Mouse (Mus musculus) midbrain, embryonic 13.5 days (tissue): ENCODE results near the gene Hnrnpll. TPM values are rescaled to one million over a fixed set of nuclear protein-coding genes. Genes with fewer than 3 reads are reported as not detected.

Source experiments
- ATAC-seq: fragments of 200-750 bp; cut with Nextera tagmentation; 2 replicates; pipeline ENCODE4 v1.8.0; 2017; ENCODE audit warnings: mild to moderate bottlenecking, moderate TSS enrichment, moderate library complexity
- H3K27ac ChIP-seq: fragments of 300-500 bp; sonication (generic); 2 replicates; pipeline ENCODE4 v1.5.1; 2015; ENCODE audit warnings: inconsistent platforms, mild to moderate bottlenecking, moderate library complexity
- H3K27me3 ChIP-seq: fragments of 300-500 bp; sonication (generic); 2 replicates; pipeline ENCODE4 v1.6.1; 2015; ENCODE audit warnings: mild to moderate bottlenecking, inconsistent platforms
- H3K36me3 ChIP-seq: fragments of 300-500 bp; sonication (generic); 2 replicates; pipeline ENCODE4 v1.6.1; 2015; ENCODE audit warnings: mild to moderate bottlenecking, inconsistent platforms
- H3K4me1 ChIP-seq: fragments of 300-500 bp; sonication (generic); replicated peaks from 2 replicates; pipeline ENCODE4 v1.6.1; 2015; ENCODE audit warnings: inconsistent platforms
- H3K4me2 ChIP-seq: fragments of 300-500 bp; sonication (generic); replicated peaks from 2 replicates; pipeline ENCODE4 v1.6.1; 2015; ENCODE audit warnings: moderate library complexity, mild to moderate bottlenecking, inconsistent platforms
- H3K4me3 ChIP-seq: fragments of 300-500 bp; sonication (generic); replicated peaks from 2 replicates; pipeline ENCODE4 v1.5.1; 2015; ENCODE audit warnings: mild to moderate bottlenecking, inconsistent platforms
- H3K9ac ChIP-seq: fragments of 300-500 bp; sonication (generic); replicated peaks from 2 replicates; pipeline ENCODE4 v1.6.1; 2015; ENCODE audit warnings: mild to moderate bottlenecking, inconsistent platforms
- H3K9me3 ChIP-seq: fragments of 300-500 bp; sonication (generic); 2 replicates; pipeline ENCODE4 v1.6.1; 2016; ENCODE audit warnings: mild to moderate bottlenecking, inconsistent platforms
- WGBS: fragments of 180-500 bp; shearing (Covaris S2); methylation state at CpG from one replicate; pipeline ENCODE4 v1.1.7; 2015; 5-methylcytosine and 5-hydroxymethylcytosine counted together
- polyA plus RNA-seq: library from polyadenylated mRNA; unstranded; fragments of >200 nt; fragmentation: Nextera tagmentation; extraction: Ambion mirVana; gene quantifications from 2 replicates; pipeline ENCODE4 v1.2.1, GENCODE M21; 2015

Gene Hnrnpll
- polyA plus RNA-seq, 1 experiment from 2014 or later: 76.7 TPM

DNA sequence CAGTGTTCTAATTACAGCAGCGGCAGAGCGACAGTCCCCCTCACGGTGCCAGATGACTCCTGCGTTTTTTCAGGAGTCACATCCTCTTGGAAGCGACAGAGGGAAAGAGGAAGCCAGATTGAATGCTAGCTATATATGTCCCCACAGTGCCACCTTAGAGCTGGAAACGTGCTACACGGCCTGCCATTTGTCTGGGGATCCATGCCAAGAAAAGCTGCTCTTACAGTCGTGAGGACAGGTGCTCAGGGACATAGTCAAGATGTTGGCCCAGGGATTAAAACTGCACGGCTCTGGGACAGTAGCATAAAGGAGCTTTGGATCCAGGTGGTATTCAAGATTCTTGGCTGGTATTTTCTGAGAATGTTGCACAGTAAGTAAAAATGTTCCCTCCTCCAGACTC lies 22.3 kb upstream of the Hnrnpll start:
- no peak for ATAC-seq
- Histone ChIP-seq H3K36me3 (no peaks in the 10 kb centered on the region), H3K27me3 (no peaks in the 10 kb centered on the region), H3K4me2 (no peak overlapping the region), H3K4me3 (no peak overlapping the region), H3K4me1 (no peaks in the 10 kb centered on the region), H3K9me3 (no peaks in the 10 kb centered on the region), H3K27ac (no peak overlapping the region), H3K9ac (no peak overlapping the region)
- WGBS: 79% methylated on average over 9 of the region's 9 CpGs

DNA sequence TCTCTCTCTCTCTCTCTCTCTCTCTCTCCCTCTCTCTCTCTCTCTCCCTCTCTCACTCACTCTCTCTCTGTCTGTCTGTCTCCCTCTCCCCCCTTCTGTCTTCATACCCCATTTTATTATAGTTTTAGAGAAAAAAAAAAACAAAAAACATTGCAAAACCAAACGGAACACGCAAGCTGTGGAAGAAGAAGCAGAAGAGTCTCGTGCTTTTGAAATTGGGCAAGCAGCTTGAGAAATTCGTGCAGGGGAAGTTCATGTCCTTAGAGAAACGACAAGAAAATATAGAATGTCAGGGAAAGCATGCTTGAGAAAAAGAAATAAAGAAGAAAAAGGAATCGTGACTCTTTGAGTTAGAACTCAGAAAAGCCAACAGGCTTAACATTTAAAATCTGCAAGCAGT lies 21.1 kb upstream of the Hnrnpll start:
- no peaks in the 10 kb centered on the region for H3K9me3 ChIP-seq
- H3K9ac ChIP-seq: no peak overlapping the region
- no peaks in the 10 kb centered on the region for H3K4me1 ChIP-seq
- WGBS: 74% methylated on average over 6 of the region's 6 CpGs
- no peaks in the 10 kb centered on the region for H3K36me3 ChIP-seq
- H3K27ac ChIP-seq: no peak overlapping the region
- H3K4me3 ChIP-seq: no peak overlapping the region
- ATAC-seq: no peak
- H3K4me2 ChIP-seq: no peak overlapping the region
- H3K27me3 ChIP-seq: no peaks in the 10 kb centered on the region

DNA sequence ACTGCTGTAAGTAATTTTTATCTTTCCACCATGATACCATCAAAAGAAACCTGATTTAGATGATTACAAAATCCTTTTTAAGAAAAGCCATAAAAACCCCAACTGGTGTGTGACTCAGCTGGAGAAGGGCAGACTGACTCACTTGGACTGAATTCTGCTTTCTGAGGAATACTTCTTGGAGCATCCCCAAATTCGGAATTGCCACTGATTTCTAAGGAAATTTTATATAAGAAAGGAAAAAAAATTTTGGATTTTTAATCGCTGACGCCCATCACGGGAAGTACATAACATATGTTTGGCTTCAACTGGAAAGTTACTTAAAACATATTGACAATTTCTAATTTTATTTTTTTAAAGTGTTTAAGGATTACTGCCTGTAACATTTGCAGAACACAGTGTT lies 16.6 kb upstream of the Hnrnpll start:
- Histone ChIP-seq H3K9ac (no peak overlapping the region), H3K36me3 (no peaks in the 10 kb centered on the region), H3K9me3 (no peaks in the 10 kb centered on the region), H3K4me1 (no peaks in the 10 kb centered on the region), H3K4me3 (no peak overlapping the region), H3K4me2 (no peak overlapping the region), H3K27ac (no peak overlapping the region), H3K27me3 (no peaks in the 10 kb centered on the region)
- WGBS: 90% methylated on average over 4 of the region's 4 CpGs
- no peak for ATAC-seq

DNA sequence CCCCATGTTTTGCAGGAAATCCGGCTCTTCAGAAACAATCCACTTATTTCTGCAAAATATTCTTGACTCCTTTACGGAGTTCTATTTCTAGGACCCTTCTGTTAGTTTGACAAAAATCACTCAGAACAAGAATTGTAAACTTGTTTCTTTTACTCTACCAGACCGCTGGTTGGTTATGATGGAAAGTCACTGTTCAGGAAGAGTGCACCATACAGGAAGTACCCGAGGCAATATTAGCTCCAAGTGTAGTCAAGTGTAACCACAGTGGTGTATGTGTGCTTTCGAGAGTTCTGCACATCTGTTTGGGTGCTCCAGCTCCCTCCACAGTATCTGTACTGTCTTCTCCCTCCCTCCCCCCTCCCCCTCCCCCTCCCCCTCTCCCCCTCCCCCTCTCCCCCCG lies 5.1 kb upstream of the Hnrnpll start:
- Histone ChIP-seq H3K27me3 (no peaks in the 10 kb centered on the region), H3K27ac (no peak overlapping the region), H3K9ac (no peak overlapping the region), H3K4me2 (no peak overlapping the region), H3K4me1 (peaks cover 9% of the 10 kb centered on the region), H3K36me3 (no peaks in the 10 kb centered on the region), H3K9me3 (no peaks in the 10 kb centered on the region), H3K4me3 (no peak overlapping the region)
- WGBS: 88% methylated on average over 5 of the region's 6 CpGs
- ATAC-seq: no peak

DNA sequence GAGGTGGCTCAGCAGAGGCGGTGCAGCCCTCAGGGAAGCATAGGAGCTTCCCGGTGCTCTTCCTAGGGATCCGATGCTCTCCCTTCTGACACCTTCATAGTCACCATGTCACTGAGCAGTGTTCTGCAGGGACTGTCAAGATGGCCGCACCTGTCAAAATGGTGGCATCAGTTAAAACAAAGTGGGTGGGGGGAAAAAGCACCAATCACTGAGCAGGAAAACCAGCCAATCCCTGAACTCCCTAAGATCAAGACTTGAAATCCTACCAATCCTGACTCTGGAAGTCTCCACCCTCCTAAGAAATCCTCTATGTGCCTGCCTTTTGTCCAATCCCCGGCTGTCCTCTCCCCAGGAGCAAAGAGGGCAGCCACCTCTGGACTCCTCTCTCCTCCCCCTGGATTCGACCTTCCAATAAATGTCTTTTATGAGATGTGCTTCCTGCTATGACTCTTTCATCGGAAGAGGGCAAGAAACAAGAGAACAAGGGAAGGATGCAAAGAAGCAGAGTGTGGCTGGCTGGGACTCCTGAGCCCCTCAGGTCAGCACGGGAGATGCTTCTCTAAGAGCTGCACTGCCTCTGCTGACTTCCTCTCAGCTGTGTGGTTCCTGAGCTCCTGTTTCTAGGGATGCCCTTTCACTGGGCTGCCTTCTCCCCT lies 1.8 kb upstream of the Hnrnpll start:
- no peak overlapping the region for H3K4me2 ChIP-seq
- H3K27ac ChIP-seq: no peak overlapping the region
- H3K4me3 ChIP-seq: no peak overlapping the region
- H3K4me1 ChIP-seq: peaks cover 26% of the 10 kb centered on the region
- H3K9ac ChIP-seq: no peak overlapping the region
- H3K27me3 ChIP-seq: no peaks in the 10 kb centered on the region
- no peak for ATAC-seq
- WGBS: 70% methylated on average over 8 of the region's 8 CpGs
- H3K36me3 ChIP-seq: no peaks in the 10 kb centered on the region
- no peaks in the 10 kb centered on the region for H3K9me3 ChIP-seq

DNA sequence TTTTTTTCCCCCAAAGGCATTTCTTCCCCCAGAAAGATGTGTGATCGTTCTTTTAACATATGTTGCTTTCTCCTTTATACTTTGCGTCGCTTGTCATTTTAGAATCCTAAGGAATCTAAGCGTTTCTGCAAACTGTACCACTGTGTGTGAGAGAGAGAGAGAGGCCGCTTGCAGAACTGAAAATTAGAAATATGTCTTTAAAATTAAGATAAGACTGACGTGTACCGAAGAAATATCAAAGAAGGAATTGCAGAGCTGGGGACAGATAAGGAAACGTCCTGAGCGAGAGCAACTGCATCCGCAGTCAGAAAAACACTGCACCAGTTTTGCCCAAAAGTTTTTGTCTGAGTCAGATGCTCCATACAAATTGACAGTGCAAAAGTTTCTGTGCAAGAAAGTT lies 1.3 kb upstream of the Hnrnpll start:
- H3K9ac ChIP-seq: 0 out of 2 replicates have a peak overlapping the region, but pooled peaks have one; percentile 75
- peak overlapping the region; percentile 72 for H3K4me2 ChIP-seq
- H3K9me3 ChIP-seq: no peaks in the 10 kb centered on the region
- no peak overlapping the region for H3K27ac ChIP-seq
- H3K4me1 ChIP-seq: peaks cover 29% of the 10 kb centered on the region
- WGBS: 89% methylated on average over 10 of the region's 10 CpGs
- H3K36me3 ChIP-seq: no peaks in the 10 kb centered on the region
- H3K27me3 ChIP-seq: no peaks in the 10 kb centered on the region
- ATAC-seq: no peak
- H3K4me3 ChIP-seq: no peak overlapping the region

DNA sequence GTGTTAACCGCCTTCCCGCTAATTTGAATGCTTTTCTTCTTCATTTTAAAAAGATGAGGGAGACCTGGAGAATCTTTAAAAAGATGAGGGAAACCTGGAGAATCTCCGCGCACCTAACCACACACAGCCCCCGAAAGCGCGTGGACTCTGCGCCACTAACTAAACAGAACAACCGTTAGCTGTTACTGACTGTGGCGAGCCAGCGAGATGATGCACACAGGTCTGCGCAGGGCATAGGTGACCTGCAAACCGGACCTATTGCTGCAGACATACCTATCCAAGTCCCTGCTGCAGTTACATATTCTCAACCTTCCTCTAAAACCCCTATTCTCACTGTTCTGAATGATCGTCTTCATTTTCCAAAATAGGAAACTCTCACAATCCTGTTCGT lies 481 bp upstream of the Hnrnpll start:
- WGBS: 3% methylated on average over 15 of the region's 15 CpGs
- Histone ChIP-seq H3K27me3 (no peaks in the 10 kb centered on the region), H3K27ac (peak overlapping the region; percentile 98), H3K4me3 (peak overlapping the region; percentile 95), H3K4me1 (peaks cover 37% of the 10 kb centered on the region), H3K4me2 (peak overlapping the region; percentile 72), H3K36me3 (no peaks in the 10 kb centered on the region), H3K9me3 (no peaks in the 10 kb centered on the region), H3K9ac (peak overlapping the region; percentile 75)
- ATAC-seq: peak; percentile 66

DNA sequence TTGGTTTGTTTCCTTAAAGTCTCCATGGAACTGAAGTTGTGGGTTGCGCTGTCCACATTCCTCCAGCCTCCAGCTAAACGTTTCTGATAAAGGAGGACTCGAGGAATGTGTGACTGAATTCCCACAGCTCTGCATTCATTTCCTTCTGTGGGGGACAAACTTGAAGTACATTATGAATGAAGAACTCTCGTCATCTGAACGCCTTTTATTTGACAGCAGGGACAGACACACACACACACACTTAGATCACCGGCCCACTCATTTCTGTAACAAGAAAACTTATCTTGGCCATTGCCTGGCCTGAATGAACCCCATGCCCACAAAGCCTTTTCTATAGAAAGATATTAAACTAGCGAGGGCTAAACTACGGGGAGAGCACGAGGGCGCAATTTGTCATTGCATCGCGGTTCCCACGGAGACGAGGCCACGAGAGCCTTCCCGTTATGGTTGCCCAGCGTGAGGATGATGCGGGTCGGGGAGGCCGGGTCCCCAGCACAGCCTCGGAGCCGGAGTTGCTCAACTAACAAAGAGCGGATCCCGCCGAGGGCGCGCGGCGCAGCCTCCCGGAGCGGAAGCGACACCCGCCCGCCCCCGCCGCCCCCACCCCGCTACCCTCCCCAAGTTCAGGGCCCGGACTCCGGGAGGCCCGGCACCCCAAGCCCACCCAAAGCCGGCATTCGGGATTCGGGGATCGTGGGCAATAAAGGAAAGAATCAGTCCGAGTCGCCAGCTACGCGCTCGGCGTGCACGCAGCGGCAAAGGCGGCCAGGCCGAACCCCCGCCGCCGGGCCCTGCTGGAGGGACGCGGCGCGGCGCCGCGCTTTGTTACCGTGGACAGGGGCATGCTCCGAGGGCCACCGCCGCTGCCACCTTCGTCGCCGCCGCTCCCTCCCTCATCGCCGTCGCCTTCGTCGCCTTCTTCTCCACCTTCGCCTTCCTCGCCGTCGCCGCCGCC lies 1.0 kb downstream of the Hnrnpll start:
- Histone ChIP-seq H3K27ac (peak overlapping the region; percentile 98), H3K27me3 (no peaks in the 10 kb centered on the region), H3K4me3 (peak overlapping the region; percentile 95), H3K9me3 (no peaks in the 10 kb centered on the region), H3K4me2 (peak overlapping the region; percentile 72), H3K36me3 (no peaks in the 10 kb centered on the region), H3K9ac (peak overlapping the region; percentile 99), H3K4me1 (peaks cover 43% of the 10 kb centered on the region)
- ATAC-seq: peak; percentile 19
- under 1% methylated on average over 64 of the region's 83 CpGs for WGBS

DNA sequence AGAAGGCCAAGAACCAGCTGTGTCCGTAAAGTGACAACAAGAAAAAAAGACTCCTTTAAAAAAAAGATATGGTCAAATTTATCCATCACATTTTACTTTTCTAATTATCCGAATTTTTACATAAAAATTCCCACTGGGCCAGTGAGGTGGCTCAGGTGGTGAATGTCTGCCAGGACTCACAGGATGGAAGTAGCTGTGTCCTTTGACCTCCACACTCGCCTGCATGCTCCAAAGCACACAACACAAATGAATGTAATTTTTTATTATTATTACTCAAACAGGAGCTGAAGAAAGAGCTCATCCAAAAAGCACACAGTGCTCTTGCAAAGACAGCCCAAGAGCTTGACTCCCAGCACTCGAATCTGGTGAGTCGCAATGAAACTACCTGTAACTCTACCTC lies 2.0 kb downstream of the Hnrnpll start:
- H3K4me3 ChIP-seq: peak overlapping the region; percentile 95
- H3K36me3 ChIP-seq: no peaks in the 10 kb centered on the region
- peaks cover 43% of the 10 kb centered on the region for H3K4me1 ChIP-seq
- H3K9ac ChIP-seq: peak overlapping the region; percentile 99
- no peak for ATAC-seq
- peak overlapping the region; percentile 72 for H3K4me2 ChIP-seq
- H3K27ac ChIP-seq: no peak overlapping the region
- 15% methylated on average over 5 of the region's 5 CpGs for WGBS
- H3K9me3 ChIP-seq: no peaks in the 10 kb centered on the region
- no peaks in the 10 kb centered on the region for H3K27me3 ChIP-seq

DNA sequence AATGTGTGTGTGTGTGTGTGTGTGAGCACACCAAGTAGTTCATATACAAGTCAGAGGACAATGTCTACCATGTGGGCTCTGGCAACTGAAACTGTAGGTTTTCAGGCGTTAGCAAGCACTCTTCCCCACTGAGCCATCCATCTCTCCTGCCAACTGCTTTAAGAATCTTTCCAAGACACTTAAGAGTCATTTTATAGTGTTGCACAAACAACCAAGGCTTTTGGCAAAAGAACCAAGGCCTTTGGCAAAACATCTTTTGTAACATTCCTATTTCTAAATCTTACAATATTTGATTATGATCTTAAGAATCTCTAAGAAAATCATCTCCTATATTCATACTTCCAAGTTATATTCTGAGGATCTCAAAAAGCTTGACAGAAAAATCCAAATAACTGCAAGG lies 2.4 kb downstream of the Hnrnpll start:
- H3K4me3 ChIP-seq: peak overlapping the region; percentile 95
- no peaks in the 10 kb centered on the region for H3K36me3 ChIP-seq
- H3K27me3 ChIP-seq: no peaks in the 10 kb centered on the region
- peaks cover 43% of the 10 kb centered on the region for H3K4me1 ChIP-seq
- H3K9ac ChIP-seq: peak overlapping the region; percentile 99
- no peak overlapping the region for H3K27ac ChIP-seq
- H3K9me3 ChIP-seq: no peaks in the 10 kb centered on the region
- 6% methylated on average over 1 of the region's 1 CpGs for WGBS
- ATAC-seq: no peak
- H3K4me2 ChIP-seq: peak overlapping the region; percentile 72

DNA sequence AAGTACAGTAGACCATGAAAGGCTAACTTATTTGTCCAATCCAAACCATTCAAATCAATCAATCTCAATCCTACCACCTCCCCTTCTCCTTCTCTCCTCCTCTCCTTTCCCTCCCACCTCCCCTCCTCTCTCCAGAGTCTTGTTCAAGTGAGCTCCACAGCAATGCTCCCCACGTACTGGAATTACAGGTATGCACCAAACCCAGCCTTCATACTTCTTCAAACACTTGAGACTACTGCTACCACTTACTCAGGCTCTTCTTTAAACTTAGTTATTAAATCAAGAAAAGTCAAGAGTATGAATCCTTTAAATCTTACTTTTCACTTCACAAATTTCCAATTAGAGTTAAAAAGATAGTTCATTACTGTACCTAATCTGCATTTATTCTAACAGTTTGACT lies 3.6 kb downstream of the Hnrnpll start:
- WGBS: 73% methylated on average over 1 of the region's 1 CpGs
- H3K4me2 ChIP-seq: peak overlapping the region; percentile 29
- H3K36me3 ChIP-seq: 0 out of 2 replicates have a peak, but pooled peaks cover 3% of the 10 kb centered on the region
- peaks cover 45% of the 10 kb centered on the region for H3K4me1 ChIP-seq
- no peak overlapping the region for H3K27ac ChIP-seq
- H3K4me3 ChIP-seq: no peak overlapping the region
- no peaks in the 10 kb centered on the region for H3K27me3 ChIP-seq
- no peak for ATAC-seq
- no peaks in the 10 kb centered on the region for H3K9me3 ChIP-seq
- no peak overlapping the region for H3K9ac ChIP-seq

DNA sequence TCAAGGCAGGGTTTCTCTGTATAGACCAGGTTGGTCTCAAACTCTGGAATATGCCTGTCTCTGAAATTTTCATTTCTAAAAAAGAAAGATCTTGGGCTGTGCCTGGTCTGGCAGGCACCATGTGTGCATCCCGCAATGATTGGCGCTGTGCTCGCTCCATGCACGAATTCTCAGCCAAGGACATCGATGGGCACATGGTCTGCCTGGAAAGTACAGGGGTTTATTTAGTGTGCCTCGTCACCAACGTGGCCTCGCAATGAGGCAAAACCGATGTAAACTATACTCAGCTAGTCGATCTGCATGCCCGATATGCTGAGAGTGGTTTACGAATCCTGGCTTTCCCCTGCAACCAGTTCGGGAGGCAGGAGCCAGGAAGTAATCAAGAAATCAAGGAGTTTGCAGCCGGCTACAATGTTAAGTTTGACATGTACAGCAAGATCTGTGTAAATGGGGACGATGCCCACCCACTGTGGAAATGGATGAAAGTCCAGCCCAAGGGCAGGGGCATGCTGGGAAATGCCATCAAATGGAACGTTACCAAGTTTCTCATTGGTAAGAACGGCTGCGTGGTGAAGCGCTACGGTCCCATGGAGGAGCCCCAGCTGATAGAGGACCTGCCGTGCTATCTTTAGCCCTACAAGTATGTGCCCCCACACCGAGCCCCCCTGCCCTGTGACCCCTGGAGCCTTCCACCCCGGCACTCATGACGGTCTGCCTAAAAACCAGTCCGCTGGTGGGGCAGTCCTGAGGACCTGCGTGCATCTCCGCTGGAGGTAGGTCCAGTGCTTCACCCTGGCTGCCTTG lies 8.0 kb downstream of the Hnrnpll start:
- H3K9ac ChIP-seq: no peak overlapping the region
- H3K27me3 ChIP-seq: no peaks in the 10 kb centered on the region
- 88% methylated on average over 27 of the region's 27 CpGs for WGBS
- H3K4me2 ChIP-seq: no peak overlapping the region
- no peak for ATAC-seq
- H3K4me1 ChIP-seq: peaks cover 21% of the 10 kb centered on the region
- H3K36me3 ChIP-seq: peaks cover 36% of the 10 kb centered on the region
- no peaks in the 10 kb centered on the region for H3K9me3 ChIP-seq
- H3K4me3 ChIP-seq: no peak overlapping the region
- no peak overlapping the region for H3K27ac ChIP-seq
